In genomic region chr17:24745526-24746497, GRCm38 (mm10) we compare ENCODE assay signal across 8 mouse cellular contexts. TPM values are rescaled to one million over a fixed set of nuclear protein-coding genes. Genes with fewer than 3 reads are reported as not detected.
DNase-seq lines count a peak whose midpoint lies in the region; ATAC-seq and TF ChIP-seq lines count a peak whose summit lies in the region.

No protein-coding gene starts in this region.

- peaks cover 9% of the 10 kb centered on the region for H3K27me3 ChIP-seq in embryonic facial prominence, embryonic 11.5 days (ENCODE audit: control insufficient read depth, insufficient read depth, low read length)
- H3K27me3 ChIP-seq in heart, adult 2 months (ENCODE audit: control insufficient read depth, insufficient read depth, low read length) = no peaks in the 10 kb centered on the region
- H3K27me3 ChIP-seq in limb, embryonic 13.5 days = peaks cover 11% of the 10 kb centered on the region
- H3K27me3 ChIP-seq in midbrain, postnatal 0 days (ENCODE audit: insufficient read depth, low read length) = peaks cover 10% of the 10 kb centered on the region

- no peaks in the 10 kb centered on the region for H3K9me3 ChIP-seq in embryonic facial prominence, embryonic 11.5 days (replicated peaks; ENCODE audit: control insufficient read depth, low read length)
- no peaks in the 10 kb centered on the region for H3K9me3 ChIP-seq in limb, embryonic 13.5 days
- no peaks in the 10 kb centered on the region for H3K9me3 ChIP-seq in midbrain, postnatal 0 days (ENCODE audit: low read length)

- peak; percentile 93 for TF ChIP-seq EP300 in heart, adult 2 months (IDR thresholded peaks at IDR 0.05; ENCODE audit: insufficient read depth, low read depth, low read length)

- 0 out of 2 replicates have a peak, but pooled peaks have one; percentile 20 for ATAC-seq in embryonic facial prominence, embryonic 11.5 days (replicated peaks; ENCODE audit: insufficient number of reproducible peaks, low FRiP score, low TSS enrichment, low read depth)
- peak; percentile 55; the same call in 1 of the 2 replicates for ATAC-seq in limb, embryonic 13.5 days (ENCODE audit: low FRiP score, low read depth)
- peak; percentile 73 for ATAC-seq in midbrain, postnatal 0 days (ENCODE audit: low FRiP score)

- peak; percentile 70 for DNase-seq in urinary bladder, adult 18-20 months (ENCODE audit: low spot score in 2 of 2)
- no peak for DNase-seq in urinary bladder, adult 2 months (ENCODE audit: low spot score)
- peak; percentile 95 for DNase-seq in embryonic facial prominence, embryonic 11.5 days (ENCODE audit: low spot score)
- DNase-seq in heart, adult 2 months = peak; percentile 78 to 81
- peak; percentile 92 for DNase-seq in kidney, adult 9 months
- DNase-seq in midbrain, postnatal 0 days (ENCODE audit: low spot score) = peak; percentile 95
- peak; percentile 72 to 89 for DNase-seq in spleen, postnatal 10 days (ENCODE audit: low spot score in 2 of 2)

- TF ChIP-seq CTCF in heart, adult 2 months (IDR thresholded peaks at IDR 0.05) = peak; percentile 96
- TF ChIP-seq CTCF in midbrain, postnatal 0 days (IDR thresholded peaks at IDR 0.05) = peak; percentile 95

- no peak overlapping the region for H3K4me2 ChIP-seq in embryonic facial prominence, embryonic 11.5 days (ENCODE audit: low read depth, low read length)
- H3K4me2 ChIP-seq in limb, embryonic 13.5 days (replicated peaks) = no peak overlapping the region
- no peak overlapping the region for H3K4me2 ChIP-seq in midbrain, postnatal 0 days (ENCODE audit: low read depth, low read length, poor library complexity, severe bottlenecking)

- peaks cover 2% of the 10 kb centered on the region; the same call in 1 of the 2 replicates for H3K4me1 ChIP-seq in embryonic facial prominence, embryonic 11.5 days (ENCODE audit: control insufficient read depth, insufficient read depth, low read length)
- H3K4me1 ChIP-seq in heart, adult 2 months (ENCODE audit: control insufficient read depth, insufficient read depth, low read length) = no peaks in the 10 kb centered on the region
- H3K4me1 ChIP-seq in limb, embryonic 13.5 days = peaks cover 12% of the 10 kb centered on the region
- no peaks in the 10 kb centered on the region for H3K4me1 ChIP-seq in midbrain, postnatal 0 days (ENCODE audit: insufficient read depth, low read length)

- WGBS in embryonic facial prominence, embryonic 11.5 days = 21% methylated on average over 7 of the region's 7 CpGs
- 22% methylated on average over 7 of the region's 7 CpGs for WGBS in heart, adult 2 months
- 21% methylated on average over 7 of the region's 7 CpGs for WGBS in limb, embryonic 13.5 days
- 20% methylated on average over 7 of the region's 7 CpGs for WGBS in midbrain, postnatal 0 days

- no peak overlapping the region for H3K27ac ChIP-seq in embryonic facial prominence, embryonic 11.5 days (replicated peaks; ENCODE audit: low read depth, low read length)
- no peak overlapping the region for H3K27ac ChIP-seq in heart, adult 2 months
- no peak overlapping the region for H3K27ac ChIP-seq in limb, embryonic 13.5 days
- no peak overlapping the region; the same call in 1 of the 2 replicates for H3K27ac ChIP-seq in midbrain, postnatal 0 days (ENCODE audit: low read depth, low read length)

- H3K9ac ChIP-seq in embryonic facial prominence, embryonic 11.5 days (replicated peaks; ENCODE audit: low read length) = no peak overlapping the region
- H3K9ac ChIP-seq in heart, adult 2 months (ENCODE audit: low read depth, low read length) = no peak overlapping the region
- H3K9ac ChIP-seq in limb, embryonic 13.5 days = no peak overlapping the region
- no peak overlapping the region for H3K9ac ChIP-seq in midbrain, postnatal 0 days (replicated peaks; ENCODE audit: low read length, poor library complexity, severe bottlenecking)

- intact Hi-C loops in heart, adult 2 months (cut with DNase I) = loop anchor here (1.0 to 10.0 kb wide), 3 partner anchors 71 to 269 kb away; partner anchors contain the start of genes Cramp1l and Ift140

- no peaks in the 10 kb centered on the region for H3K79me2 ChIP-seq in heart, adult 2 months (replicated peaks; ENCODE audit: control insufficient read depth, insufficient read depth, low read length)

- H3K4me3 ChIP-seq in embryonic facial prominence, embryonic 11.5 days (ENCODE audit: low read depth, low read length) = no peak overlapping the region
- no peak overlapping the region for H3K4me3 ChIP-seq in heart, adult 2 months
- H3K4me3 ChIP-seq in limb, embryonic 13.5 days = no peak overlapping the region
- H3K4me3 ChIP-seq in midbrain, postnatal 0 days (ENCODE audit: low read depth, low read length) = no peak overlapping the region

- TF ChIP-seq POLR2A in heart, adult 2 months (IDR thresholded peaks at IDR 0.05; ENCODE audit: insufficient read depth, low read depth, low read length) = no peak

- H3K36me3 ChIP-seq in embryonic facial prominence, embryonic 11.5 days (replicated peaks; ENCODE audit: control insufficient read depth, insufficient read depth, low read depth, low read length) = no peaks in the 10 kb centered on the region
- no peaks in the 10 kb centered on the region for H3K36me3 ChIP-seq in heart, adult 2 months (ENCODE audit: control insufficient read depth, insufficient read depth, low read length)
- peaks cover 15% of the 10 kb centered on the region; the same call in 1 of the 2 replicates for H3K36me3 ChIP-seq in limb, embryonic 13.5 days
- 0 out of 2 replicates have a peak, but pooled peaks cover 3% of the 10 kb centered on the region for H3K36me3 ChIP-seq in midbrain, postnatal 0 days (ENCODE audit: insufficient read depth, low read length)

RNA-seq across cellular contexts. Expression of gene Hs3st6, which starts 7.0 kb away (rescaled TPM):
- 0.43 and 0.77 TPM in 2 replicates for polyA plus RNA-seq in urinary bladder, adult 2 months (2012; rRNA removed)
- polyA plus RNA-seq in embryonic facial prominence, embryonic 11.5 days (2014; fragmentation: Nextera tagmentation; extraction: Ambion mirVana) = 4.3 and 4.7 TPM in 2 replicates
- total RNA-seq in heart, adult 2 months (2021) = not detected
- 0.10 TPM in 1 of 2 replicates, not detected in the other for polyA plus RNA-seq in heart, adult 2 months (2012; rRNA removed)
- 2.6 and 3.7 TPM in 2 replicates for polyA plus RNA-seq in limb, embryonic 13.5 days (2015; fragmentation: Nextera tagmentation; extraction: Ambion mirVana)
- 0.49 TPM in 1 of 2 replicates, not detected in the other for total RNA-seq in midbrain, postnatal 0 days (2014; rRNA removed)
- 0.22 and 0.50 TPM in 2 replicates for polyA plus RNA-seq in midbrain, postnatal 0 days (2015; fragmentation: Nextera tagmentation; extraction: Ambion mirVana)

RNA-seq across cellular contexts. Expression of gene Msrb1, which starts 9.4 kb away (rescaled TPM):
- 195 and 227 TPM in 2 replicates for polyA plus RNA-seq in urinary bladder, adult 2 months (2012; rRNA removed)
- polyA plus RNA-seq in embryonic facial prominence, embryonic 11.5 days (2014; fragmentation: Nextera tagmentation; extraction: Ambion mirVana) = 23.6 and 24.3 TPM in 2 replicates
- total RNA-seq in heart, adult 2 months (2021) = 100 to 1,000 TPM; 154 to 178 TPM
- polyA plus RNA-seq in heart, adult 2 months (2012; rRNA removed) = 155 and 164 TPM in 2 replicates
- 23.1 and 26.0 TPM in 2 replicates for polyA plus RNA-seq in limb, embryonic 13.5 days (2015; fragmentation: Nextera tagmentation; extraction: Ambion mirVana)
- 9.6 and 14.1 TPM in 2 replicates for total RNA-seq in midbrain, postnatal 0 days (2014; rRNA removed)
- polyA plus RNA-seq in midbrain, postnatal 0 days (2015; fragmentation: Nextera tagmentation; extraction: Ambion mirVana) = 20.6 and 22.6 TPM in 2 replicates

RNA-seq across cellular contexts. Expression of gene Rpl3l, which starts 18.2 kb away (rescaled TPM):
- polyA plus RNA-seq in urinary bladder, adult 2 months (2012; rRNA removed) = 0.19 and 0.29 TPM in 2 replicates
- polyA plus RNA-seq in embryonic facial prominence, embryonic 11.5 days (2014; fragmentation: Nextera tagmentation; extraction: Ambion mirVana) = not detected in 2 replicates
- 100 to 1,000 TPM; 386 to 472 TPM for total RNA-seq in heart, adult 2 months (2021)
- polyA plus RNA-seq in heart, adult 2 months (2012; rRNA removed) = 213 and 215 TPM in 2 replicates
- not detected in 2 replicates for polyA plus RNA-seq in limb, embryonic 13.5 days (2015; fragmentation: Nextera tagmentation; extraction: Ambion mirVana)
- not detected in 2 replicates for total RNA-seq in midbrain, postnatal 0 days (2014; rRNA removed)
- 0.21 and 0.37 TPM in 2 replicates for polyA plus RNA-seq in midbrain, postnatal 0 days (2015; fragmentation: Nextera tagmentation; extraction: Ambion mirVana)

RNA-seq across cellular contexts. Expression of gene Ndufb10, which starts 21.5 kb away (rescaled TPM):
- 298 and 302 TPM in 2 replicates for polyA plus RNA-seq in urinary bladder, adult 2 months (2012; rRNA removed)
- polyA plus RNA-seq in embryonic facial prominence, embryonic 11.5 days (2014; fragmentation: Nextera tagmentation; extraction: Ambion mirVana) = 191 and 217 TPM in 2 replicates
- total RNA-seq in heart, adult 2 months (2021) = 100 to 1,000 TPM; 916 to 992 TPM
- 1,269 and 1,412 TPM in 2 replicates for polyA plus RNA-seq in heart, adult 2 months (2012; rRNA removed)
- polyA plus RNA-seq in limb, embryonic 13.5 days (2015; fragmentation: Nextera tagmentation; extraction: Ambion mirVana) = 206 and 215 TPM in 2 replicates
- 150 and 170 TPM in 2 replicates for total RNA-seq in midbrain, postnatal 0 days (2014; rRNA removed)
- polyA plus RNA-seq in midbrain, postnatal 0 days (2015; fragmentation: Nextera tagmentation; extraction: Ambion mirVana) = 344 and 349 TPM in 2 replicates

RNA-seq across cellular contexts. Expression of gene Rps2, which starts 27.9 kb away (rescaled TPM):
- 1,660 and 1,865 TPM in 2 replicates for polyA plus RNA-seq in urinary bladder, adult 2 months (2012; rRNA removed)
- polyA plus RNA-seq in embryonic facial prominence, embryonic 11.5 days (2014; fragmentation: Nextera tagmentation; extraction: Ambion mirVana) = 1,371 and 1,480 TPM in 2 replicates
- 100 to 1,000 TPM; 675 to 722 TPM for total RNA-seq in heart, adult 2 months (2021)
- 2,277 and 2,346 TPM in 2 replicates for polyA plus RNA-seq in heart, adult 2 months (2012; rRNA removed)
- polyA plus RNA-seq in limb, embryonic 13.5 days (2015; fragmentation: Nextera tagmentation; extraction: Ambion mirVana) = 1,267 and 1,298 TPM in 2 replicates
- 2,209 and 2,389 TPM in 2 replicates for total RNA-seq in midbrain, postnatal 0 days (2014; rRNA removed)
- 749 and 802 TPM in 2 replicates for polyA plus RNA-seq in midbrain, postnatal 0 days (2015; fragmentation: Nextera tagmentation; extraction: Ambion mirVana)

Comparison
In these comparisons a context has a peak if more than half of its experiments do, and no peak if none do; other contexts are left out.
1. ATAC-seq: peak in every context shown above with its lines; median percentile 73 in midbrain, postnatal 0 days; 55 in limb, embryonic 13.5 days; 20 in embryonic facial prominence, embryonic 11.5 days.
2. RNA of gene Rpl3l, which starts 18.2 kb away (polyA plus RNA-seq): 213 to 215 TPM in heart, adult 2 months; 0.21 to 0.37 TPM in midbrain, postnatal 0 days, 0.19 to 0.29 TPM in urinary bladder, adult 2 months, not detected in embryonic facial prominence, embryonic 11.5 days and not detected in limb, embryonic 13.5 days; every median in the first group is over 100 times any median in the second.